Comparison of ENCODE assay signal across 24 mouse cellular contexts in genomic region chr2:38177583-38177978, GRCm38 (mm10).
DNase-seq lines count a peak whose midpoint lies in the region; ATAC-seq and TF ChIP-seq lines count a peak whose summit lies in the region.
"Had no signal": no experiment of that assay in that cellular context is flagged by ENCODE, and none has a peak within 500 bp of the region (broad histone marks: within the 10 kb centered on the region; RNA-seq: fewer than 3 reads in every experiment).

No protein-coding gene starts in this region.

- TF ChIP-seq EP300 in liver, postnatal 0 days (IDR thresholded peaks at IDR 0.05; ENCODE audit: low read depth): no peak

- no peak overlapping the region for H3K4me2 ChIP-seq in heart, embryonic 16.5 days (ENCODE audit: low read depth, low read length)
- no peak overlapping the region for H3K4me2 ChIP-seq in heart, embryonic 11.5 days
- peak overlapping the region; percentile 18; the same call in 1 of the 2 replicates for H3K4me2 ChIP-seq in liver, embryonic 12.5 days
- H3K4me2 ChIP-seq in liver, postnatal 0 days (ENCODE audit: low read depth, low read length): no peak overlapping the region
- no peak overlapping the region for H3K4me2 ChIP-seq in midbrain, embryonic 11.5 days
- H3K4me2 ChIP-seq in midbrain, embryonic 15.5 days: no peak overlapping the region
- H3K4me2 ChIP-seq in liver, embryonic 15.5 days: no peak overlapping the region
- H3K4me2 ChIP-seq: embryonic facial prominence, embryonic 13.5 days; embryonic facial prominence, embryonic 15.5 days; forebrain, embryonic 12.5 days had no signal

- no peaks in the 10 kb centered on the region for H3K9me3 ChIP-seq in heart, embryonic 16.5 days (replicated peaks; ENCODE audit: control insufficient read depth, low read length)
- H3K9me3 ChIP-seq in heart, embryonic 11.5 days (replicated peaks; ENCODE audit: control insufficient read depth, low read length): no peaks in the 10 kb centered on the region
- H3K9me3 ChIP-seq in liver, embryonic 12.5 days (replicated peaks): no peaks in the 10 kb centered on the region
- H3K9me3 ChIP-seq in liver, postnatal 0 days (ENCODE audit: low read length): no peaks in the 10 kb centered on the region
- H3K9me3 ChIP-seq in midbrain, embryonic 11.5 days (ENCODE audit: control insufficient read depth, low read length): no peaks in the 10 kb centered on the region
- H3K9me3 ChIP-seq in midbrain, embryonic 15.5 days: no peaks in the 10 kb centered on the region
- H3K9me3 ChIP-seq in liver, embryonic 15.5 days (replicated peaks): no peaks in the 10 kb centered on the region
- H3K9me3 ChIP-seq: embryonic facial prominence, embryonic 13.5 days; embryonic facial prominence, embryonic 15.5 days; forebrain, embryonic 10.5 days; forebrain, embryonic 12.5 days had no signal

- no peak for TF ChIP-seq CTCF in liver, postnatal 0 days (IDR thresholded peaks at IDR 0.05; ENCODE audit: low read depth)

- DNase-seq in liver, postnatal 0 days: no peak
- peak; percentile 78 for DNase-seq in midbrain, embryonic 11.5 days (ENCODE audit: low spot score, missing footprints)
- no peak for DNase-seq in c-Kit-positive CD71-positive TER-119-positive erythroid progenitor cells, embryonic 14.5 days (ENCODE audit: low spot score)
- DNase-seq: adrenal gland, adult 2 months; adrenal gland, postnatal 10 days; adrenal gland, postnatal 25 days; cerebellum, adult 11-12 months; cerebellum, adult 2 months; cerebellum, adult 9-10 months; cerebellum, postnatal 10 days; cerebellum, postnatal 25 days; embryo, embryonic 11 days had no signal

- H3K4me1 ChIP-seq in heart, embryonic 16.5 days (ENCODE audit: control insufficient read depth, insufficient read depth, low read length): peaks cover 7% of the 10 kb centered on the region
- peaks cover 8% of the 10 kb centered on the region; the same call in 1 of the 2 replicates for H3K4me1 ChIP-seq in heart, embryonic 11.5 days (ENCODE audit: control insufficient read depth, insufficient read depth, low read length)
- peaks cover 29% of the 10 kb centered on the region for H3K4me1 ChIP-seq in liver, embryonic 12.5 days
- no peaks in the 10 kb centered on the region; the same call in 1 of the 2 replicates for H3K4me1 ChIP-seq in liver, postnatal 0 days (ENCODE audit: insufficient read depth)
- H3K4me1 ChIP-seq in midbrain, embryonic 11.5 days (ENCODE audit: control insufficient read depth, insufficient read depth, low read length): peaks cover 3% of the 10 kb centered on the region; the same call in 1 of the 2 replicates
- H3K4me1 ChIP-seq in midbrain, embryonic 15.5 days: no peaks in the 10 kb centered on the region
- peaks cover 22% of the 10 kb centered on the region for H3K4me1 ChIP-seq in liver, embryonic 15.5 days (replicated peaks)
- H3K4me1 ChIP-seq: embryonic facial prominence, embryonic 13.5 days; embryonic facial prominence, embryonic 15.5 days had no signal

- H3K9ac ChIP-seq in heart, embryonic 16.5 days (ENCODE audit: low read length): no peak overlapping the region
- H3K9ac ChIP-seq in heart, embryonic 11.5 days (ENCODE audit: low read depth, low read length): no peak overlapping the region
- no peak overlapping the region for H3K9ac ChIP-seq in liver, embryonic 12.5 days
- H3K9ac ChIP-seq in liver, postnatal 0 days (replicated peaks): no peak overlapping the region
- no peak overlapping the region for H3K9ac ChIP-seq in midbrain, embryonic 11.5 days (ENCODE audit: low read length)
- H3K9ac ChIP-seq in midbrain, embryonic 15.5 days: no peak overlapping the region
- H3K9ac ChIP-seq in liver, embryonic 15.5 days: no peak overlapping the region
- H3K9ac ChIP-seq: embryonic facial prominence, embryonic 13.5 days; embryonic facial prominence, embryonic 15.5 days; forebrain, embryonic 12.5 days had no signal

- no peak for ATAC-seq in heart, embryonic 16.5 days (replicated peaks; ENCODE audit: extremely low read depth, insufficient read depth, low FRiP score)
- no peak for ATAC-seq in heart, embryonic 11.5 days (replicated peaks; ENCODE audit: insufficient number of reproducible peaks, low FRiP score, low TSS enrichment)
- no peak for ATAC-seq in liver, embryonic 12.5 days
- no peak for ATAC-seq in liver, postnatal 0 days
- ATAC-seq in midbrain, embryonic 11.5 days (ENCODE audit: low FRiP score): no peak
- ATAC-seq in midbrain, embryonic 15.5 days (replicated peaks): no peak
- no peak for ATAC-seq in liver, embryonic 15.5 days (ENCODE audit: insufficient read depth)
- ATAC-seq: forebrain, embryonic 14.5 days; forebrain, embryonic 16.5 days had no signal

- no peak overlapping the region for H3K4me3 ChIP-seq in heart, embryonic 16.5 days (ENCODE audit: low read length)
- no peak overlapping the region for H3K4me3 ChIP-seq in heart, embryonic 11.5 days (ENCODE audit: low read depth, low read length)
- no peak overlapping the region for H3K4me3 ChIP-seq in liver, embryonic 12.5 days
- H3K4me3 ChIP-seq in liver, postnatal 0 days (ENCODE audit: low read depth, low read length): no peak overlapping the region
- H3K4me3 ChIP-seq in midbrain, embryonic 11.5 days (ENCODE audit: low read depth, low read length): no peak overlapping the region
- no peak overlapping the region for H3K4me3 ChIP-seq in midbrain, embryonic 15.5 days
- H3K4me3 ChIP-seq in liver, embryonic 15.5 days (replicated peaks): no peak overlapping the region
- H3K4me3 ChIP-seq: embryonic facial prominence, embryonic 13.5 days; embryonic facial prominence, embryonic 15.5 days; erythroblast, embryonic 14.5 days; forebrain, embryonic 10.5 days; forebrain, embryonic 12.5 days had no signal

- H3K27ac ChIP-seq in heart, embryonic 16.5 days (ENCODE audit: low read length): peak overlapping the region; percentile 46; the same call in 1 of the 2 replicates
- no peak overlapping the region for H3K27ac ChIP-seq in heart, embryonic 11.5 days (ENCODE audit: low read depth, low read length)
- H3K27ac ChIP-seq in liver, embryonic 12.5 days: peak overlapping the region; percentile 61
- no peak overlapping the region for H3K27ac ChIP-seq in liver, postnatal 0 days (ENCODE audit: low read depth)
- no peak overlapping the region for H3K27ac ChIP-seq in midbrain, embryonic 11.5 days (ENCODE audit: low read depth, low read length)
- H3K27ac ChIP-seq in midbrain, embryonic 15.5 days: no peak overlapping the region
- H3K27ac ChIP-seq in liver, embryonic 15.5 days (replicated peaks): peak overlapping the region; percentile 53; the same call in 1 of the 2 replicates
- H3K27ac ChIP-seq: embryonic facial prominence, embryonic 13.5 days; embryonic facial prominence, embryonic 15.5 days; forebrain, embryonic 10.5 days; forebrain, embryonic 12.5 days had no signal

- H3K36me3 ChIP-seq in heart, embryonic 16.5 days (ENCODE audit: control insufficient read depth, insufficient read depth): no peaks in the 10 kb centered on the region
- H3K36me3 ChIP-seq in heart, embryonic 11.5 days (ENCODE audit: control insufficient read depth, insufficient read depth, low read length): no peaks in the 10 kb centered on the region
- no peaks in the 10 kb centered on the region for H3K36me3 ChIP-seq in liver, embryonic 12.5 days
- no peaks in the 10 kb centered on the region for H3K36me3 ChIP-seq in liver, postnatal 0 days (replicated peaks; ENCODE audit: insufficient read depth, low read length)
- H3K36me3 ChIP-seq in midbrain, embryonic 11.5 days (ENCODE audit: control insufficient read depth, insufficient read depth, low read length): no peaks in the 10 kb centered on the region
- H3K36me3 ChIP-seq in midbrain, embryonic 15.5 days (replicated peaks): no peaks in the 10 kb centered on the region
- H3K36me3 ChIP-seq in liver, embryonic 15.5 days (replicated peaks): no peaks in the 10 kb centered on the region
- H3K36me3 ChIP-seq: embryonic facial prominence, embryonic 13.5 days; embryonic facial prominence, embryonic 15.5 days; forebrain, embryonic 10.5 days; forebrain, embryonic 12.5 days had no signal

- no peaks in the 10 kb centered on the region for H3K27me3 ChIP-seq in heart, embryonic 16.5 days (ENCODE audit: control insufficient read depth, insufficient read depth, low read length)
- H3K27me3 ChIP-seq in heart, embryonic 11.5 days (ENCODE audit: control insufficient read depth, insufficient read depth, low read length): no peaks in the 10 kb centered on the region
- no peaks in the 10 kb centered on the region for H3K27me3 ChIP-seq in liver, embryonic 12.5 days (replicated peaks)
- H3K27me3 ChIP-seq in liver, postnatal 0 days (ENCODE audit: insufficient read depth, low read length): no peaks in the 10 kb centered on the region
- H3K27me3 ChIP-seq in midbrain, embryonic 11.5 days (ENCODE audit: control insufficient read depth, insufficient read depth, low read length): no peaks in the 10 kb centered on the region
- H3K27me3 ChIP-seq in midbrain, embryonic 15.5 days (replicated peaks): no peaks in the 10 kb centered on the region
- no peaks in the 10 kb centered on the region for H3K27me3 ChIP-seq in liver, embryonic 15.5 days
- H3K27me3 ChIP-seq: embryonic facial prominence, embryonic 13.5 days; embryonic facial prominence, embryonic 15.5 days; forebrain, embryonic 12.5 days had no signal

Comparison
In these comparisons a context has a peak if more than half of its experiments do, and no peak if none do; other contexts are left out.
1. H3K27ac ChIP-seq: peak in heart, embryonic 16.5 days (single experiment), liver, embryonic 12.5 days (single experiment) and liver, embryonic 15.5 days (single experiment); none in heart, embryonic 11.5 days (single experiment), liver, postnatal 0 days (single experiment), midbrain, embryonic 11.5 days (single experiment) and midbrain, embryonic 15.5 days (single experiment).